Mouse (Mus musculus): ENCODE measurements at regions not wholly inside any gene's neighbourhood (a gene's known extent, or its start where the extent isn't known, plus 50 kb on each side); places are given as distances from the start of the nearest gene placed in this dataset.
A peak's percentile ranks its signal among the peaks of the same experiment; 100 is the strongest.
"Not testable (repeated sequence)": the region's sequence is repeated elsewhere in the genome, so short reads cannot be mapped to it uniquely, and the experiment has no call there.

- no peak overlapping the region for H3K4me3 ChIP-seq (replicated peaks; ENCODE audit: low read length)
- H3K36me3 ChIP-seq (ENCODE audit: insufficient read depth, low read length), result no peaks in the 10 kb centered on the region
- no peaks in the 10 kb centered on the region for H3K9me3 ChIP-seq (ENCODE audit: low read length)
- TF ChIP-seq CTCF (conservative IDR thresholded peaks at IDR 0.05; ENCODE audit: low read length) (no peak), POU5F1 (IDR thresholded peaks at IDR 0.05; ENCODE audit: borderline replicate concordance, low read length) (no peak), NANOG (IDR thresholded peaks at IDR 0.05; ENCODE audit: borderline replicate concordance, low read length) (no peak)
- no peaks in the 10 kb centered on the region for H3K4me1 ChIP-seq (replicated peaks; ENCODE audit: low read depth, low read length)
- H3K27me3 ChIP-seq (ENCODE audit: insufficient read depth, low read length), result no peaks in the 10 kb centered on the region
Measured at GRCm38 (mm10) chr10:23733679-23734078, 53.4 kb downstream of the Rps12 start.

GRCm38 (mm10) chr10:23725960-23726714 is 60.9 kb downstream of the Rps12 start:
- peaks cover 31% of the 10 kb centered on the region for H3K9me3 ChIP-seq (ENCODE audit: low read length)
- not testable (repeated sequence) for H3K27me3 ChIP-seq (ENCODE audit: insufficient read depth, low read length); H3K4me1 ChIP-seq (replicated peaks; ENCODE audit: low read depth, low read length); H3K4me3 ChIP-seq (replicated peaks; ENCODE audit: low read length); H3K36me3 ChIP-seq (ENCODE audit: insufficient read depth, low read length)

GRCm38 (mm10) chr10:23718124-23718523 is 69.0 kb downstream of the Rps12 start:
- no peaks in the 10 kb centered on the region for H3K36me3 ChIP-seq (ENCODE audit: insufficient read depth, low read length)
- no peak for TF ChIP-seq POU5F1 (IDR thresholded peaks at IDR 0.05; ENCODE audit: borderline replicate concordance, low read length)
- TF ChIP-seq NANOG (IDR thresholded peaks at IDR 0.05; ENCODE audit: borderline replicate concordance, low read length), result no peak
- no peak for TF ChIP-seq CTCF (conservative IDR thresholded peaks at IDR 0.05; ENCODE audit: low read length)
- no peak overlapping the region for H3K4me3 ChIP-seq (replicated peaks; ENCODE audit: low read length)
- H3K9me3 ChIP-seq (ENCODE audit: low read length), result no peaks in the 10 kb centered on the region
- no peaks in the 10 kb centered on the region for H3K27me3 ChIP-seq (ENCODE audit: insufficient read depth, low read length)
- H3K4me1 ChIP-seq (replicated peaks; ENCODE audit: low read depth, low read length), result no peaks in the 10 kb centered on the region

GRCm38 (mm10) chr10:23715511-23715910 is 71.6 kb downstream of the Rps12 start:
- Histone ChIP-seq H3K27me3 (ENCODE audit: insufficient read depth, low read length) (no peaks in the 10 kb centered on the region), H3K4me1 (replicated peaks; ENCODE audit: low read depth, low read length) (no peaks in the 10 kb centered on the region), H3K9me3 (ENCODE audit: low read length) (no peaks in the 10 kb centered on the region), H3K4me3 (replicated peaks; ENCODE audit: low read length) (no peak overlapping the region), H3K36me3 (ENCODE audit: insufficient read depth, low read length) (no peaks in the 10 kb centered on the region)
- no peak for TF ChIP-seq NANOG (IDR thresholded peaks at IDR 0.05; ENCODE audit: borderline replicate concordance, low read length)
- TF ChIP-seq CTCF (conservative IDR thresholded peaks at IDR 0.05; ENCODE audit: low read length), result no peak
- no peak for TF ChIP-seq POU5F1 (IDR thresholded peaks at IDR 0.05; ENCODE audit: borderline replicate concordance, low read length)

- Histone ChIP-seq H3K36me3 (ENCODE audit: insufficient read depth, low read length) (no peaks in the 10 kb centered on the region), H3K4me1 (replicated peaks; ENCODE audit: low read depth, low read length) (no peaks in the 10 kb centered on the region), H3K4me3 (replicated peaks; ENCODE audit: low read length) (no peak overlapping the region), H3K27me3 (ENCODE audit: insufficient read depth, low read length) (no peaks in the 10 kb centered on the region), H3K9me3 (ENCODE audit: low read length) (no peaks in the 10 kb centered on the region)
- TF ChIP-seq CTCF (conservative IDR thresholded peaks at IDR 0.05; ENCODE audit: low read length), result peak; percentile 93
- TF ChIP-seq NANOG (IDR thresholded peaks at IDR 0.05; ENCODE audit: borderline replicate concordance, low read length), result no peak
- TF ChIP-seq POU5F1 (IDR thresholded peaks at IDR 0.05; ENCODE audit: borderline replicate concordance, low read length), result no peak
Measured at GRCm38 (mm10) chr10:23715101-23715500, 72.0 kb downstream of the Rps12 start.

GRCm38 (mm10) chr10:23712691-23713378 is 74.2 kb downstream of the Rps12 start:
- Histone ChIP-seq H3K4me1 (replicated peaks; ENCODE audit: low read depth, low read length) (no peaks in the 10 kb centered on the region), H3K36me3 (ENCODE audit: insufficient read depth, low read length) (no peaks in the 10 kb centered on the region), H3K4me3 (replicated peaks; ENCODE audit: low read length) (no peak overlapping the region), H3K9me3 (ENCODE audit: low read length) (no peaks in the 10 kb centered on the region), H3K27me3 (ENCODE audit: insufficient read depth, low read length) (no peaks in the 10 kb centered on the region)
- no peak for TF ChIP-seq CTCF (conservative IDR thresholded peaks at IDR 0.05; ENCODE audit: low read length)
- TF ChIP-seq NANOG (IDR thresholded peaks at IDR 0.05; ENCODE audit: borderline replicate concordance, low read length), result no peak
- TF ChIP-seq POU5F1 (IDR thresholded peaks at IDR 0.05; ENCODE audit: borderline replicate concordance, low read length), result no peak

GRCm38 (mm10) chr10:23711416-23712171 is 75.5 kb downstream of the Rps12 start:
- no peaks in the 10 kb centered on the region for H3K4me1 ChIP-seq (replicated peaks; ENCODE audit: low read depth, low read length)
- no peaks in the 10 kb centered on the region for H3K9me3 ChIP-seq (ENCODE audit: low read length)
- no peak overlapping the region for H3K4me3 ChIP-seq (replicated peaks; ENCODE audit: low read length)
- TF ChIP-seq NANOG (IDR thresholded peaks at IDR 0.05; ENCODE audit: borderline replicate concordance, low read length), result no peak
- no peak for TF ChIP-seq CTCF (conservative IDR thresholded peaks at IDR 0.05; ENCODE audit: low read length)
- no peak for TF ChIP-seq POU5F1 (IDR thresholded peaks at IDR 0.05; ENCODE audit: borderline replicate concordance, low read length)
- H3K27me3 ChIP-seq (ENCODE audit: insufficient read depth, low read length), result no peaks in the 10 kb centered on the region
- H3K36me3 ChIP-seq (ENCODE audit: insufficient read depth, low read length), result no peaks in the 10 kb centered on the region

- Histone ChIP-seq H3K4me3 (replicated peaks; ENCODE audit: low read length) (no peak overlapping the region), H3K4me1 (replicated peaks; ENCODE audit: low read depth, low read length) (no peaks in the 10 kb centered on the region), H3K36me3 (ENCODE audit: insufficient read depth, low read length) (no peaks in the 10 kb centered on the region), H3K27me3 (ENCODE audit: insufficient read depth, low read length) (no peaks in the 10 kb centered on the region), H3K9me3 (ENCODE audit: low read length) (no peaks in the 10 kb centered on the region)
- no peak for TF ChIP-seq NANOG (IDR thresholded peaks at IDR 0.05; ENCODE audit: borderline replicate concordance, low read length)
- TF ChIP-seq POU5F1 (IDR thresholded peaks at IDR 0.05; ENCODE audit: borderline replicate concordance, low read length), result no peak
- no peak for TF ChIP-seq CTCF (conservative IDR thresholded peaks at IDR 0.05; ENCODE audit: low read length)
Measured at GRCm38 (mm10) chr10:23710999-23711398, 76.1 kb downstream of the Rps12 start.
